ENCODE assay signal across 10 mouse cellular contexts in the genomic region with DNA sequence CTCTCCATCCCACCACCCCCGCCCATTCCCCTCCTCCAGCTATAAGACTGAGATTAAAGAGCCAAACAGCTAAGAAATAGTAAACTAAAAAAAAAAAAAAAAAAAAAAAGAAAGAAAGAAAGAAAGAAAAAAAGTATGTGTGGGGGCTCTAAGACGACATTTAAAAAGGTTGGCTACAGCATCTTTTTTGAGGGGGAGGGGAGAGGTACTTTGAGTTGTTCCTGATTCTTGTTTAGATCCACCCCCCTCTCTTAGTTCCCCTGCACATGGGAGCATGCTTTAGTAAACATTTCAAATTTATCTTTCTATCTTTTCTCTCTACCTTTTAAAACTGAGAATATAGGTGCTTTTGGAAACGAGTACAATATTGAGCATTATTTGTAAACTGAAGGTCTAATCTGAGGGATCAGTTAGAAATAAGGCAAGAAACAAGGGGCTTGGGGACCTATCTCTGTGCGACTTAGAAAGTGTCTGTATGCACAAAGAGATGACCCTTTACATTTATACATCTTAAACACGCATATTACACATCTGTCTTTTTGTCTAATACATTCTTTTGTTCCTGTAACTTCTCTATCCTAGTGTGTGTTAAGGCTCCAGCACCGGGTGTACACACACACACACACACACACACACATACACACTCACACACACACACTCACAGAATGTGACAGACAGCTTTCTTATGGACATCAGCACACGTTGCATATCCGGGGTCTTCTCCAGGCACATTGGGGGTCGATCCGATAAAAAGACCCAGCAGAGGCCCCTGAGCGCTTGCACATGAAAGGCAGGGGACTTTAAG. TPM values are rescaled to one million over a fixed set of nuclear protein-coding genes. Genes with fewer than 3 reads are reported as not detected.
DNase-seq lines count a peak whose midpoint lies in the region; ATAC-seq and TF ChIP-seq lines count a peak whose summit lies in the region.
"Had no signal": no experiment of that assay in that cellular context is flagged by ENCODE, and none has a peak within 500 bp of the region (broad histone marks: within the 10 kb centered on the region; RNA-seq: fewer than 3 reads in every experiment).

No protein-coding gene starts in this region.

- H3K27ac ChIP-seq in liver, embryonic 11.5 days (ENCODE audit: low read depth, low read length) = no peak overlapping the region
- H3K27ac ChIP-seq in forebrain, embryonic 15.5 days (replicated peaks) = peak overlapping the region; percentile 99
- no peak overlapping the region for H3K27ac ChIP-seq in limb, embryonic 14.5 days (replicated peaks; ENCODE audit: low read depth, low read length)

- H3K36me3 ChIP-seq in liver, embryonic 11.5 days (ENCODE audit: control insufficient read depth, insufficient read depth, low read length) = no peaks in the 10 kb centered on the region
- no peaks in the 10 kb centered on the region for H3K36me3 ChIP-seq in forebrain, embryonic 15.5 days
- H3K36me3 ChIP-seq in limb, embryonic 14.5 days (ENCODE audit: control insufficient read depth, insufficient read depth, low read length) = no peaks in the 10 kb centered on the region

- ATAC-seq in liver, embryonic 11.5 days (replicated peaks; ENCODE audit: low FRiP score) = no peak
- no peak for ATAC-seq in forebrain, embryonic 15.5 days (replicated peaks)
- no peak for ATAC-seq in limb, embryonic 14.5 days (ENCODE audit: low FRiP score, low read depth)

- DNase-seq in liver, embryonic 11.5 days (ENCODE audit: low spot score) = no peak
- no peak for DNase-seq in liver
- no peak for DNase-seq in limb, embryonic 14.5 days (ENCODE audit: low spot score)
- peak; percentile 64 for DNase-seq in retina, embryonic 14.5 days (ENCODE audit: low spot score)
- no peak for DNase-seq in left cerebral cortex, adult 9 months (ENCODE audit: low spot score in 2 of 2)
- DNase-seq in left cerebral cortex, postnatal 25 days (ENCODE audit: low spot score in 2 of 2) = no peak
- DNase-seq in urinary bladder, postnatal 4 days (ENCODE audit: low spot score in 2 of 2) = no peak
- DNase-seq: kidney, adult 8-10 months had no signal

- H3K9ac ChIP-seq in liver, embryonic 11.5 days (ENCODE audit: low read depth, low read length) = no peak overlapping the region
- H3K9ac ChIP-seq in forebrain, embryonic 15.5 days (replicated peaks) = peak overlapping the region; percentile 100; the same call in 1 of the 2 replicates
- peak overlapping the region; percentile 46; the same call in 1 of the 2 replicates for H3K9ac ChIP-seq in limb, embryonic 14.5 days (ENCODE audit: low read depth, low read length, severe bottlenecking)

- H3K4me1 ChIP-seq in liver, embryonic 11.5 days (replicated peaks; ENCODE audit: control insufficient read depth, insufficient read depth, low read length) = peaks cover 6% of the 10 kb centered on the region; the same call in 1 of the 2 replicates
- H3K4me1 ChIP-seq in forebrain, embryonic 15.5 days = peaks cover 57% of the 10 kb centered on the region
- peaks cover 30% of the 10 kb centered on the region for H3K4me1 ChIP-seq in limb, embryonic 14.5 days (ENCODE audit: control insufficient read depth, insufficient read depth, low read length)

- no peaks in the 10 kb centered on the region for H3K9me3 ChIP-seq in liver, embryonic 11.5 days (ENCODE audit: control insufficient read depth, low read length)
- no peaks in the 10 kb centered on the region for H3K9me3 ChIP-seq in forebrain, embryonic 15.5 days
- no peaks in the 10 kb centered on the region for H3K9me3 ChIP-seq in limb, embryonic 14.5 days (ENCODE audit: control insufficient read depth, low read length)

- peak overlapping the region; percentile 96 for H3K4me2 ChIP-seq in liver, embryonic 11.5 days
- H3K4me2 ChIP-seq in forebrain, embryonic 15.5 days (replicated peaks) = peak overlapping the region; percentile 60
- peak overlapping the region; percentile 89 for H3K4me2 ChIP-seq in limb, embryonic 14.5 days (replicated peaks; ENCODE audit: low read depth, low read length, severe bottlenecking)

- WGBS in liver, embryonic 11.5 days = 36% methylated on average over 11 of the region's 11 CpGs
- 6% methylated on average over 11 of the region's 11 CpGs for WGBS in forebrain, embryonic 15.5 days
- 24% methylated on average over 11 of the region's 11 CpGs for WGBS in limb, embryonic 14.5 days

- intact Hi-C loops in left cerebral cortex, postnatal 25 days (cut with DNase I) = no loop called here

- peaks cover 14% of the 10 kb centered on the region for H3K27me3 ChIP-seq in liver, embryonic 11.5 days (replicated peaks; ENCODE audit: control insufficient read depth, insufficient read depth, low read length)
- no peaks in the 10 kb centered on the region for H3K27me3 ChIP-seq in forebrain, embryonic 15.5 days
- no peaks in the 10 kb centered on the region for H3K27me3 ChIP-seq in limb, embryonic 14.5 days (ENCODE audit: control insufficient read depth, insufficient read depth, low read length)

- H3K4me3 ChIP-seq in liver, embryonic 11.5 days (ENCODE audit: low read depth, low read length) = no peak overlapping the region
- H3K4me3 ChIP-seq in forebrain, embryonic 15.5 days = peak overlapping the region; percentile 90; the same call in 1 of the 2 replicates
- peak overlapping the region; percentile 96 for H3K4me3 ChIP-seq in limb, embryonic 14.5 days (replicated peaks; ENCODE audit: low read length)

- no peak for TF ChIP-seq POLR2A in limb, embryonic 14.5 days (IDR thresholded peaks at IDR 0.05; ENCODE audit: borderline replicate concordance, extremely low read depth, insufficient read depth, insufficient read length)

RNA-seq across cellular contexts. Expression of a gene that starts 2.4 kb away (rescaled TPM):
- polyA plus RNA-seq in liver, embryonic 11.5 days (2014; fragmentation: Nextera tagmentation; extraction: Ambion mirVana) = 1.6 and 2.4 TPM in 2 replicates
- polyA plus RNA-seq in forebrain, embryonic 15.5 days (2015; fragmentation: Nextera tagmentation; extraction: Ambion mirVana) = 10.9 and 13.8 TPM in 2 replicates
- 18.7 and 19.0 TPM in 2 replicates for polyA plus RNA-seq in limb, embryonic 14.5 days (2012; rRNA removed)
- 7.9 and 8.2 TPM in 2 replicates for polyA plus RNA-seq in limb, embryonic 14.5 days (2014; fragmentation: Nextera tagmentation; extraction: Ambion mirVana)
- total RNA-seq in left cerebral cortex, postnatal 25 days (2021) = 1 to 10 TPM; 7.5 to 8.3 TPM

RNA-seq across cellular contexts. Expression of a gene that starts 3.8 kb away (rescaled TPM):
- 34.0 and 39.9 TPM in 2 replicates for polyA plus RNA-seq in liver, embryonic 11.5 days (2014; fragmentation: Nextera tagmentation; extraction: Ambion mirVana)
- polyA plus RNA-seq in forebrain, embryonic 15.5 days (2015; fragmentation: Nextera tagmentation; extraction: Ambion mirVana) = 61.9 and 66.3 TPM in 2 replicates
- polyA plus RNA-seq in limb, embryonic 14.5 days (2012; rRNA removed) = 52.7 and 59.4 TPM in 2 replicates
- polyA plus RNA-seq in limb, embryonic 14.5 days (2014; fragmentation: Nextera tagmentation; extraction: Ambion mirVana) = 33.4 and 38.0 TPM in 2 replicates
- 10 to 100 TPM; 47.2 to 51.5 TPM for total RNA-seq in left cerebral cortex, postnatal 25 days (2021)

RNA-seq across cellular contexts. Expression of a gene that starts 13.7 kb away (rescaled TPM):
- polyA plus RNA-seq in liver, embryonic 11.5 days (2014; fragmentation: Nextera tagmentation; extraction: Ambion mirVana) = 3.4 and 3.9 TPM in 2 replicates
- polyA plus RNA-seq in forebrain, embryonic 15.5 days (2015; fragmentation: Nextera tagmentation; extraction: Ambion mirVana) = 14.7 and 16.6 TPM in 2 replicates
- polyA plus RNA-seq in limb, embryonic 14.5 days (2012; rRNA removed) = 8.8 and 10.8 TPM in 2 replicates
- 13.0 and 14.2 TPM in 2 replicates for polyA plus RNA-seq in limb, embryonic 14.5 days (2014; fragmentation: Nextera tagmentation; extraction: Ambion mirVana)
- total RNA-seq in left cerebral cortex, postnatal 25 days (2021) = 1 to 10 TPM; 1.7 to 2.8 TPM

RNA-seq across cellular contexts. Expression of a gene that starts 54.5 kb away (rescaled TPM):
- not detected in 2 replicates for polyA plus RNA-seq in liver, embryonic 11.5 days (2014; fragmentation: Nextera tagmentation; extraction: Ambion mirVana)
- not detected in 2 replicates for polyA plus RNA-seq in forebrain, embryonic 15.5 days (2015; fragmentation: Nextera tagmentation; extraction: Ambion mirVana)
- not detected in 2 replicates for polyA plus RNA-seq in limb, embryonic 14.5 days (2012; rRNA removed)
- not detected in 2 replicates for polyA plus RNA-seq in limb, embryonic 14.5 days (2014; fragmentation: Nextera tagmentation; extraction: Ambion mirVana)
- not detected for total RNA-seq in left cerebral cortex, postnatal 25 days (2021)
- total RNA-seq: MEL had no signal
